Comparison of ENCODE assay signal across 9 mouse cellular contexts in genomic region chr13:107406977-107407673, GRCm38 (mm10).
DNase-seq lines count a peak whose midpoint lies in the region; ATAC-seq lines count a peak whose summit lies in the region.
"Had no signal": no experiment of that assay in that cellular context is flagged by ENCODE, and none has a peak within 500 bp of the region (broad histone marks: within the 10 kb centered on the region; RNA-seq: fewer than 3 reads in every experiment).

No protein-coding gene starts in this region.

- no peaks in the 10 kb centered on the region for H3K36me3 ChIP-seq in forebrain, embryonic 14.5 days (ENCODE audit: control insufficient read depth, insufficient read depth, low read length)
- no peaks in the 10 kb centered on the region for H3K36me3 ChIP-seq in neural tube, embryonic 15.5 days
- H3K36me3 ChIP-seq: embryonic facial prominence, embryonic 15.5 days had no signal

- H3K4me3 ChIP-seq in forebrain, embryonic 14.5 days (ENCODE audit: low read depth, low read length): no peak overlapping the region
- H3K4me3 ChIP-seq in neural tube, embryonic 15.5 days (replicated peaks): no peak overlapping the region
- H3K4me3 ChIP-seq: embryonic facial prominence, embryonic 15.5 days had no signal

- H3K4me2 ChIP-seq in forebrain, embryonic 14.5 days (ENCODE audit: low read length): peak overlapping the region; percentile 13; the same call in 1 of the 2 replicates
- H3K4me2 ChIP-seq in neural tube, embryonic 15.5 days: no peak overlapping the region
- H3K4me2 ChIP-seq: embryonic facial prominence, embryonic 15.5 days had no signal

- H3K9ac ChIP-seq in forebrain, embryonic 14.5 days (ENCODE audit: low read length): no peak overlapping the region
- no peak overlapping the region for H3K9ac ChIP-seq in neural tube, embryonic 15.5 days (replicated peaks)
- H3K9ac ChIP-seq: embryonic facial prominence, embryonic 15.5 days had no signal

- peak; percentile 49 for DNase-seq in brain, embryonic 18.5 days (ENCODE audit: low read depth, low spot score)
- DNase-seq in forebrain, embryonic 14.5 days (ENCODE audit: low spot score): peak; percentile 85
- DNase-seq in layer of hippocampus, postnatal 10 days (ENCODE audit: low spot score in 2 of 2): peak; percentile 64 to 76
- DNase-seq in embryo, embryonic 10.5 days (ENCODE audit: low spot score): no peak
- no peak for DNase-seq in gastrocnemius, postnatal 36 days
- DNase-seq in urinary bladder, postnatal 10 days (ENCODE audit: low spot score): no peak
- DNase-seq: lung, postnatal 36 days had no signal

- peaks cover 9% of the 10 kb centered on the region for H3K4me1 ChIP-seq in forebrain, embryonic 14.5 days (ENCODE audit: control insufficient read depth, insufficient read depth, low read length)
- H3K4me1 ChIP-seq in neural tube, embryonic 15.5 days: no peaks in the 10 kb centered on the region
- H3K4me1 ChIP-seq: embryonic facial prominence, embryonic 15.5 days had no signal

- peak overlapping the region; percentile 52; the same call in 1 of the 2 replicates for H3K27ac ChIP-seq in forebrain, embryonic 14.5 days (ENCODE audit: low read depth, low read length)
- H3K27ac ChIP-seq in neural tube, embryonic 15.5 days (replicated peaks): peak overlapping the region; percentile 30; the same call in 1 of the 2 replicates
- H3K27ac ChIP-seq: embryonic facial prominence, embryonic 15.5 days had no signal

- H3K9me3 ChIP-seq in forebrain, embryonic 14.5 days (replicated peaks; ENCODE audit: control insufficient read depth, low read length): no peaks in the 10 kb centered on the region
- H3K9me3 ChIP-seq in neural tube, embryonic 15.5 days (replicated peaks): no peaks in the 10 kb centered on the region
- H3K9me3 ChIP-seq: embryonic facial prominence, embryonic 15.5 days had no signal

- ATAC-seq in forebrain, embryonic 14.5 days: peak; percentile 93
- ATAC-seq in neural tube, embryonic 15.5 days (ENCODE audit: low FRiP score): peak; percentile 35; the same call in 1 of the 2 replicates

- intact Hi-C loops in gastrocnemius, postnatal 36 days (cut with DNase I): no loop called here

- WGBS in forebrain, embryonic 14.5 days: 15% methylated on average over 5 of the region's 5 CpGs
- WGBS in neural tube, embryonic 15.5 days: 79% methylated on average over 5 of the region's 5 CpGs

- no peaks in the 10 kb centered on the region for H3K27me3 ChIP-seq in forebrain, embryonic 14.5 days (replicated peaks; ENCODE audit: control insufficient read depth, insufficient read depth, low read length)
- no peaks in the 10 kb centered on the region for H3K27me3 ChIP-seq in neural tube, embryonic 15.5 days (replicated peaks)
- H3K27me3 ChIP-seq: embryonic facial prominence, embryonic 15.5 days had no signal

Comparison
In these comparisons a context has a peak if more than half of its experiments do, and no peak if none do; other contexts are left out.
1. DNase-seq: peak in brain, embryonic 18.5 days (single experiment), forebrain, embryonic 14.5 days (single experiment) and layer of hippocampus, postnatal 10 days (2 of 2); none in embryo, embryonic 10.5 days (single experiment), gastrocnemius, postnatal 36 days (0 of 2) and urinary bladder, postnatal 10 days (single experiment).